Mouse (Mus musculus): ENCODE results near the gene Ptpa.

DNA sequence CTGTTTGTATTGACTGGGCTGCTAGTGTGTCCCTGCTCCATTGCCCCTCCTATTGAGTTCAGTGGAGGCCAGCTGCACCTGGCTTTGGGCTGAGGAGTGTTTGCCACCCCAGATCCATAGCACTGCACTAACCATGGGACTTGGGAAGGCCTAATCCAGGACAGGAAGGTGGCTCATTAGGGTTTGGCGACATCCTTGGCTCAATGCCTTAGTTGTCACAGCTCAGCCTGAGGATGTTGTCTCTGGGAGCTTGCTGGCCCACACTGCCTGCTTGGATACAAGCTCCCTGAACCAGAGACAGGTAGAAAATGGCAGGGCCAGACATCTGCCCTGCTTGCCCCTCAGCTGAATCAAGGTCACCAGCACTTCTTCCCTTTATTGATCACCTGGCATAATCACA is 14.3 kb upstream of the Ptpa start:
- no peak for TF ChIP-seq CTCF (IDR thresholded peaks at IDR 0.05; ENCODE audit: extremely low read depth, insufficient read length, insufficient replicate concordance, low read depth, low read length)
- TF ChIP-seq POLR2A (IDR thresholded peaks at IDR 0.05; ENCODE audit: low read depth, low read length): no peak
